Mouse (Mus musculus): ENCODE measurements around the gene Cops3.

Gene Cops3

DNA sequence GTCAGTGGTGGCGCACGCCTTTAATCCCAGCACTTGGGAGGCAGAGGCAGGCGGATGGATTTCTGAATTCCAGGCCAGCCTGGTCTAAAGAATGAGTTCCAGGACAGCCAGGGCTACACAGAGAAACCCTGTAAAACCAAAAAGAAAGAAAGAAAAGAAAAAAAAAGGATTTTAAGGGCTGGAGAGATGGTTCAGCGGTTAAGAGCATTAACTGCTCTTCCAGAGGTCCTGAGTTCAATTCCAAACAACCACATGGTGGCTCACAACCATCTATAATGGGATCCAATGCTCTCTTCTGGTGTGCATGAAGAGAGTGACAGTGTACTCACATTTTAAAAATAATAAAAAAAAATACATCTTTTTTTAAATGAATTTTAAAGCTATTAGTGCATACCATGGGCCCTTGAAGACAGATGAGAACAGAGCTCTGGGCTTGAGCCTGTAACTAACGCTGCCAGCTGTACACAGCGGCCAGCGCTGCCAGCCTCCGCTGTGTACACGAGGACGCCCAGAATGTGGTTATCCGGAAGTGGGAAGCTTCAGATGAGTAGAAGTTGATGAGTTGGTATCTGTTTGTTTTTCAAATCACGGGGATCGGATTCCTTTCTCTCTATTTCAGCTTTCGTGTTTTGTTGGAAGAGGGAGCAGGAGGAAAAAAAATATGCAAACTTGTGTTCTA is 29.0 kb downstream of the Cops3 start:
- no peak for DNase-seq

DNA sequence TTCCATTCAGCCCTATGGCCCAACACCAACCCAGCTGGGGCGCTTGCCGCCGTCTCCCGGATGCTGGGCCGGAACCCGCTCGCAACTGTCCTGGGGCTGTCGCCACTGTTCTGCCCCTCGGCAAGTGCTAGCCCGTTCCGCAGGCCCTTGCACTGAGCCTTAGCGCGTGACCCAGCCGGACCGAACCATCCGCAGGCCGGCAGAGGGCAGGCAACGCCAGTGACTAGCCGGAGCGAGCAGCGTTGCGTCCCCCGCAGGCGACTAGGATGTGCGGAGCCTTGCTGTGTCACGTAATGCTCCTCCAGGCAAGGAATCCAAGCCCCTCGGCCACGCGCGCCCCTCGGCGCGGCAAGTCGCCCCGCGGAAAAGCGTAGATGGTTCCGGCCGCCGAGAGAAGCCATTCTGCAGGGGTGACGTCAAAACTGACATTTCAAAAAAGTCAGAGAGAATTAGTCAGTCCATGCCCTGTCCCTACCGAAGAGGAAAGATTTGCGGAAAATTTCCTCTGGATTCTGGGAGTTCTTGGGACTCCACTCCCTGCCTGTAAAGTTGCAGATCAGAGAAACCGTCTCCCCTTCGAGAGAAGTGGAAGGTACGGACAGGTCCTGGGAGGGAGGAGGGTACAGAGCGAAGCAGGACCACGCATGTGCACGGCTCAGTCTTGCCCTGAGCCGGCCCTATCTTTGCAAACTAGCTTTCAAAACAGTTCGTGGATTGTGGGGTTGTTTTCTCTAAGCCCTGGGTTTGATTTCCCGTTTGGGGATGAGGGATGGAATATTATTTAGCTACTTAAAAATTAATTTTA is 29.8 kb downstream of the Cops3 start, which contains the start of gene Flcn:
TSS of gene Flcn (minus strand) at position 347 of the 805 bp plus-strand sequence.
- peak; percentile 85 for DNase-seq

DNA sequence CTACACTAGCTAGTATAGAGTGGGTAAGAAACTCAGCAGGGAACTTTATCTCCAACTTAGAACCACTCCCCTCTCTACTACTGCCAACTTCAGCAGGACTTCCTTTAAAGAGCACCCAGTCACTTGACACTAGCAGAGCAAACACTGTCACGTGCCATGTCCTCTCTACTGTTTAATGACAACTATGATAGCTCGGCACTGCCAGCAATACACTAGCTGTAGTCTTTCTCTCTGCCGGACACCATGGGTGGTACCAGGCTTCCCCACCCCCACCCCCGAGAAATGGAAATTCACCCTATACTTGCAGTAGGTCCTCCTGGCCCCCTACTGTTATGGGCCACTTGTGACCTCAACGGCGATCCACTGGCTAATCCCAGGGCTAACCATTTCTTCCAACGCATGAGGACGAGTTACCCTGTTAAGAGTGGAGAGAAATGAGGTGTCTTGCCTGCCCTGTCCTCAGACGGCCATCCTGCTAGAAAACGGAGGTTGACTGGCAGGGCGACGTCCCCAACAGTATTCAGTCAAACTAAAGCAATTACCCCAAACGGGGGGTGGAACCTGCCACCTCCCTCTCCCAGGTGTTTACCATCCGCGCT is 30.5 kb downstream of the Cops3 start:
- DNase-seq, result peak; percentile 69 to 79

- no peak for DNase-seq
These were observed 31.3 kb downstream of the Cops3 start for GRCm38 (mm10) chr11:59808170-59808960.

DNA sequence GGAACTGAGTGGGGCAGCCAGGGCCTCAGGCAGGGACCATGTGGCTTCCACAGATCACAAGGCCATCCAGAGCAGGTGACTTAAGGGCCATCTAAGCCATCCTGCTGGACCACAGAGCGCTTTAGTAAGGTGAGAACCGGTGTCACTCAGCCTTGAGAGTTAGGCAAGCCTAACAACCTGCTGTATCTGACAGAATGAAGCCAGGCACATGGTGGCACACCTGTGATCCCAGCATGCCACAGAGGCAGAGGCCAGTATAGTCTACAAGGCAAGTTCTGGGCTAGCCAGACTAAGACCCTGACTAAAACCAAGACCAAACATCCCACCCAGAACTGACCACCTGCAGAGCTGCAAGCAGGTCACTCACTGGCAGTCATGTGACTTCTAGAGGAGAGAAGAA is 34.0 kb downstream of the Cops3 start:
- no peak for DNase-seq

- DNase-seq, result no peak
These were observed 34.4 kb downstream of the Cops3 start for GRCm38 (mm10) chr11:59805256-59805655.

GRCm38 (mm10) chr11:59804409-59805110 is 35.1 kb downstream of the Cops3 start:
- no peak for DNase-seq

GRCm38 (mm10) chr11:59803516-59803915 is 36.1 kb downstream of the Cops3 start:
- DNase-seq, result no peak

GRCm38 (mm10) chr11:59801881-59802280 is 37.8 kb downstream of the Cops3 start:
- DNase-seq, result no peak

DNA sequence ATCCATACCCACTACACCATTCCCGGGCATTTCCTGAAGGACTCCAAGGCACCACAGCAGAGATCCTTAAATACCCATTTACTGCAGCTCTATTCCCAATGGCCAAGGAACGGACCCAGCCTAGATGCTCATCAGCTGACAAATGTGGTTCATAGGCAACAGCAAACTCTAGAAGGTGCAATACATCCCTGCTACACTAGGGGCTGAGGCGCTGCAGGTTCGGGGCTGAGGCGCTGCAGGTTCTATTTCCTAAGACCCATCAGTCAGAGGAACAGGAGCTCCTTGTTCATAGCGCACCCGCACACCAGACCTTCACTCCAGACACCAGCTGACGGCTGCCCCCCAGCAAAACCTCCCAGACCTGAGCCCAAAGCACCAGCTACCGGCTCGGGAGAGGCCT is 39.2 kb downstream of the Cops3 start:
- no peak for DNase-seq

GRCm38 (mm10) chr11:59793390-59793789 is 46.2 kb downstream of the Cops3 start:
- no peak for DNase-seq

DNA sequence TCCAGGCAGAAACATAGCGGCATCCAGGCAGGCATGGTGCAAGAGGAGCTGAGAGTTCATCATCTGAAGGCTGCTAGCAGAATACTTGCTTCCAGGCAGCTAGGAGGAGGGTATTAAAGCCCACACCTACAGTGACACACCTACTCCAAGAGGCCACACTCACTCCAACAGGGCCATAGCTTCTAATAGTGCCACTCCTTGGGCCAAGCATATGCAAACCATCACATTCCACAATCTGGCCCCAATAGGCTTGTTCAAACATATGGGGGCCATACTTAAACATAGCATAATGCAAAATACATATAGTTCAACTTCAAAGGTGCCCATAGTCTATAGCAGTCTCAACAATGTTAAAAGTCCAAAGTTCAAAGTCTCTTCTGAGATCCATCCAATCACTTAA is 50.3 kb downstream of the Cops3 start:
- no peak for DNase-seq

DNA sequence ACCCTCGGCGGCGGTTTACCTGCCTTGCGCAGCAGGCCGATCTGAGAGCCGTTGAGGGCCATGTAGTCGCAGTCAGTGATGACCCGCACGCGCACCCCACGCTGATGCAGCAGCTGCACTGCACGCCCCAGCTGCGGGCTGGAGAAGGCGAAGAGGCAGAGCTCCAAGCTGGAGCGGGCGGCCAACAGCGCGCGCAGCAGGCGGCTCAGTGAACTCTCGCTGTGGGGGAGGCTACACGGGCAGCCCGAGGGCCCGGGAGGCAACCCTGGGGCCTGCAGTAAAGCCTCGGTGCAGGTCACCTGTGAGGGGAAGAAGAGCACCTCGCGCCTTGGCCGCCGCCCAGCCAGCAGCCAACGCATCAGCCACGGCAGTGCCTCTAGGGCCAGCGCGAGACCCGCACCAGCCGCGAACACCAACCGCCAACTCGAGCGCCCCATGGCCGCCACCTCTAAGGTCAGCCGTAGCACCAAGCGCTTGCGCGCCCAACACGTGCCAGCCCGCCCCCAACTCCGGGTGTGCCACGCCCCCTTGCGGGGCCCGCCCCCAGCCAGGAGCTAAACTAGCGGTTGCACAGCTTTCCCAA is 52.3 kb downstream of the Cops3 start, which contains the start of gene Pld6:
TSS of gene Pld6 (minus strand) at position 447 of the 583 bp plus-strand sequence.
- peak; percentile 73 to 82 for DNase-seq

DNA sequence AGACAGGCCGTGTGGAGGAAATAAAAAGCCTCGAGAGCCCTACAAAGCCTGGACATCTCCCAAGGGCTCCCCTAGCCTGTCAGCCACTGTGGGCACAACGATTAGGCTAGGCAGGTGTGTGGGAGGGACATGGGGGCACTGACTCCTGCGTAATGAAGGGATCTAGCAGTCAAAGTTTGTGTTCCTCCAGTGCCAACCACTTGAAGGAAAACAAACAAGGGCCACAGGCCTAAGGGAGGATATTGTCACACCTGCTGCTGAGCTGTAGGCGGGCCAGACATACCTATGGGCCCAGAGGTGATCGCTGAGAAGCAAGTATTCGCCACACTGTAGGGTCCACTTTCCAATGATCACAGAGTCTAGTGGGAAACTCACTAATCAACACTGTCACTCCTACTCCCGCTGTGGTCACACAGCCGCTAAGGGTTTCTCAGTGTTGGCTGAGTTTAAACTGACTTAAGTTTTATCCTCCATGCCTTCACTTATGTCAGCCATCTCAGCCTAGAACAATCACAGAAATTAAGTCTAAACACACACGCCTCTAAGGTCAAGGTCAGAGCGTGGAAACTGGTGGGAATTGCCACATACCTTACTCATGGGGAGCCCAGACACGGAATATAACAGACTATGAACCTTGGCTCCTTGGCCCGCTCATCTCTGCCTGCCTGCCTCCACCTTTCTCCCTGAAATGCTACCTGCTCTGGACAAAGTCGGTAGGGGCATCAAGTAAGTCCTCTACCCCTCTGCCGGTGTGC is 53.0 kb downstream of the Cops3 start:
- peak; percentile 15 to 63 for DNase-seq

DNA sequence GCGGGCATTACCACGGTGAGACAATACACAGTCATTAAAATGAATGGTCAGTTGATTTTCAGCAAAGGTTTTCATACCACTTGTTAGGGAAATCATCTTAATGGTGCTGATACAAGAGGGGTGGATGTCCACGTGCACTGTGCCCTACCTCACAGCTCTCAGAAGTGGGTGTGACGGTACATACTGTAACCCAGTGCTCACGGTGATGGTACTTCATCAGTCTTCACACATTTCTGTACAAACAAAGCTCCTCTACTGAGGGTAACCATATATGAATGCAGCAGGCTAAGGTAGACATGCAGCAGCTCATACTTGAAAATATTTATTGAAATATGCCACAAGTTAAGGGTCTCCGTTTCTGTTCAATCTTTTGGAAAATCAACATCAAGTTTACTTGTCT is 56.0 kb downstream of the Cops3 start:
- DNase-seq, result peak; percentile 49 to 70

GRCm38 (mm10) chr11:59782091-59782590 is 57.5 kb downstream of the Cops3 start:
- no peak for DNase-seq

- DNase-seq, result no peak
These were observed 59.4 kb downstream of the Cops3 start for GRCm38 (mm10) chr11:59780241-59780640.

DNA sequence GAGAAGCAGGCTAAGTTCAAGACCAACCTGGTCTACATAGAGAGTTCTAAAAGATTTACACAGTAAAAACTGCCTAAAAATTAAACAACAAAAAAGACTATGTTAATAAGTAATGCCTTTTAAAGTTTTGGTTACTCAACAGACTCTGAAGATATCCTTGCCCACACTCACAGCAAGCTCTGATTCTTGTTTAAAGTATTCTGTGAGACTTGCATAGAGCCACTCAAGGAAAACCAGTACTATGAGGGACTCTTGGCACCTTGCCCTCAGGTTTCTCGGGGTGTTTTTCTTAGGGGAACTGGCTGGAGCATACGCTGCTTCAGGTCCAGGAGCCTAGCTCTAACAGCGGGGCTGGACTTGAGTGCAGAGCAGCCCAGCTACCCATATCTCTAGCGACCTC is 60.2 kb downstream of the Cops3 start:
- DNase-seq, result peak; percentile 24 to 55

DNA sequence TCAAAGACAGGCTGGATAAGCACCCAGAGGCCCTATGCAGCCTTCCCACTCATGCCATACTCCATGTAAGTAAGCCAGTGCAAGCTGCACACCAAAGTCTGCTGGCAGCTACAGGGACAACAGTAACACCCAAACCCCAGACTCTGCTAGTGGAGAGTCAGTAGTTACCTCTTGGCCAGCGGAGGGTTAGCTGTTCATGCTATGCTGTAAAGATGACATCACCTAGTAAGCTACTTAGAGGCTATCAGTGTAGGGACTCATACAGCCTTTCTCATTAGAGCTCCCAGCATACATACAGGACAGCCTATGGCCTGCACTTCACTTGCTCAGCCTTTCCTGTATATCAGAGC is 60.8 kb downstream of the Cops3 start:
- no peak for DNase-seq

GRCm38 (mm10) chr11:59778181-59778873 is 61.3 kb downstream of the Cops3 start:
- peak; percentile 62 to 75 for DNase-seq
